Mouse (Mus musculus) right cerebral cortex, postnatal 4 days (tissue): ENCODE results near the gene Fam198a.
"Not testable (repeated sequence)": the region's sequence is repeated elsewhere in the genome, so short reads cannot be mapped to it uniquely, and the experiment has no call there.

Experiments used
- DNase-seq: peaks from one replicate; pipeline ENCODE4 v3.0.0-alpha.2; 2022

Fam198a gene

GRCm38 (mm10) chr9:121982665-121983064 lies 31.9 kb downstream of the Fam198a start:
- no peak for DNase-seq

DNA sequence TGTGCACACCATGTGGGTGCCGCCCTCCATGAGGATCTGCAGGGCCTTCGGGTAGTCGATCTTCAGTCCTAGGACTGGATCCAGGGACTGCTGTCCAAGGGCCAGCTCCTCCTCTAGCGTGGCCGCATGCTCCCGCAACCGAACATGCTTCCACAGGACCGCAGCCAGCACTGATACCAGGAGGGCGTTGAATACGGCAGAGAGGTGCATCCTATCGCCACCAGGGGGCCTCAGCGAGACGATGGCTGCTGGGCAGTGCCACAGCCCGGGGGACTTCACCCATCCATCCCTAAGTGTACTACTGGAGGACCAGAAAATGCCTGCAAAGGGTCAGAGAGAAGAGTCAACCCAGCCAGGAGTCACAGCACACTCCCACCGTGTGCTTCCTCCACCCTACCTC lies 32.7 kb downstream of the Fam198a start:
- peak; percentile 89 for DNase-seq

- peak; percentile 77 for DNase-seq
These were observed 34.0 kb downstream of the Fam198a start for GRCm38 (mm10) chr9:121984465-121985461.

GRCm38 (mm10) chr9:121988910-121989309 lies 38.1 kb downstream of the Fam198a start:
- no peak for DNase-seq

DNA sequence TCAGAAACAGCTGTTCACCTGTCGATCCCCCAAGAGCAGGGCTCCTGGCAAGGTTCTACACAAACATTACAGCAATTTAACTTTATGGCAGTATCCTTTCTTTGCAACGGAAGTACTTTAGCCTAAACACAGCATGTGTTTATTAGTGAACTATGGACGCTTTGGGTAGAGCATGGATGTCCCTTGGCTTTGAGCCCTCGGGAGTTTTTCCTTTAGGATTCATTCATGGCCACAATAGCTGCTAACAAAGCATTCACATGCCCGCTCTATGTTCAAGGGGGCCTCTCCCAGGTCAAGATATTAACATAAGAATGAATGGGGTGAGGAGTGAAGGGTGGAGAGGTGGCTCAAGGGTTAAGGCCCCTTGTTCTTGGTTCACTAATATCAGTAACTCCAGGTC lies 38.7 kb downstream of the Fam198a start:
- DNase-seq, result no peak

GRCm38 (mm10) chr9:121991041-121991440 lies 40.3 kb downstream of the Fam198a start:
- no peak for DNase-seq

DNA sequence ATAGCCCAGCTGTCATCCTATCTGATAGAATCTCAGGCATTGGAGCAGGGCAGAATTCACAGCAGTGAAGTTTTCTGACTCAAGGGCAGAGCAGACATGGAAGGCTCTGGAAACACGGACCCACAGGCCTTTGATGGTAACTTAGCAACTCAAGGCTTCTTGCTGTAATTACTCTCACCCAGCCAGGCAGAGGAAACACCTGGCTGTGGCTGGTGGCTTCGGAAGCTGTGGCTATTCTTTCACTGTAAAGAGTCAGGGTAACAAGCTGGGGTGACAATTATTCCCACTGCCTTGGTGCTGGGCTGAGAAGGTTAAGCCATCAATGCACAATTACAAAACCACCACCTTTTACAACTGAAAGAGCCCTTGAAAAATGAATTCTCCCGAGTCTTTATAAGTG lies 42.3 kb downstream of the Fam198a start:
- DNase-seq, result no peak

DNA sequence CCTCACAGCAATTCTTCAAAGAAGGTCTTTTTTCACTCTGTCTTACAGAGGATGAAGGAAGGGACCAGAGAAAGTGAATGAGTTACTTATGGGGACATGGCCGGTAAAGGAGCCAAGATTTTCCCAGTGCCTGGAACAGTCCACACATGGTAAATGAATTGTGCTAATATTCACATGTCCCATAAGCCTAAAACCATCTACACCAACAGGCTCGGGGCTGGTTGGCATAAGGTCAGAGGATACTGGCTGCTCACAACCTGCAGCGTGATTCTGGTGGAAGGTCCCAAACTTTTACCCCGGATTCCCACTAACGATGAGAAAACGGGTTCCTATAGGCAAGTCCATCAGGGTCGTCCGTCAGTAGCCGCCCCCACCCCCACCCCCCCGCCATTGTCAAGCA lies 44.3 kb downstream of the Fam198a start:
- no peak for DNase-seq

GRCm38 (mm10) chr9:121995508-121996131 lies 44.8 kb downstream of the Fam198a start:
- peak; percentile 87 for DNase-seq

DNA sequence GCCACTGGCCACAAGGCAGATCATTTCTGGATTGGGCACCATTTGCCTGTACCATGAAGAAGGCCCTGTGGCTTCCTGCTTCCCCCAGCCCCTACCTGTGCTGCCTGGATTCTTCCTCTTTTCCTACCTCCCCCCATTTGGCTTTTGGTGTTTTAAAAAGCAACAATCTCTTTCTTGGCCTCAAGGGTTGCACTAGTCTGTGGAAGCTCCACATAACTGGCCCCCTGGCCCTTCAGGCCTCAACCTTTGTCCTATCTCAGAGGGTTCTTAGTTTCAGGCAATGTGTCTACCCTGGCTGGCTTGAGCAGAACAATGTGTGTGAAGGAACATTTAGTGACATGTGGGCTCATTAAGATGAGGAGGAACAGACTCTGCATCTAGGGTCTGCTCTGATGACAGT lies 46.2 kb downstream of the Fam198a start, which contains the start of gene Pomgnt2:
Pomgnt2 (minus strand) TSS at position 101 of the 400 bp plus-strand sequence.
- DNase-seq, result no peak

GRCm38 (mm10) chr9:121997978-121998377 lies 47.2 kb downstream of the Fam198a start:
- DNase-seq, result no peak

GRCm38 (mm10) chr9:122006175-122006574 lies 55.4 kb downstream of the Fam198a start:
- DNase-seq, result no peak

DNA sequence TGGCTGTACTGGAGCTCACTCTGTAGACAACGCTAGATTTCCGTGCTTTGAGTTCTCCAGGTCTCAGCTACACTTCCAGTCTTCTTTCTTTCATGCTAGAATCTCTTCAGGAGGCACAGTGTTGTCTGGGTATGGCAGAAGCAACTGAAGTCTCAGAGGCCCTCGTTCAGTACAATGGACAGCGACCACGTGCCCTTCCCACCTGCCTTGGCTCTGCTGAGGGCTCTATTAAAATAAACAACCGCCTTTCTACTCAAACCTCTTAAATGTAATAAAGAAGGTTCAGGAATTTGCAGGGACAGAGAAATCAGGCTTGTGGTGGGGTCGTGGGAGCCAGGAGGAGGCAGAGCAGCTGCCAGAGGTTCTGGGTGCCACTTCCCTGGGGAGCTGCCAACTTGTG lies 55.8 kb downstream of the Fam198a start:
- no peak for DNase-seq

DNA sequence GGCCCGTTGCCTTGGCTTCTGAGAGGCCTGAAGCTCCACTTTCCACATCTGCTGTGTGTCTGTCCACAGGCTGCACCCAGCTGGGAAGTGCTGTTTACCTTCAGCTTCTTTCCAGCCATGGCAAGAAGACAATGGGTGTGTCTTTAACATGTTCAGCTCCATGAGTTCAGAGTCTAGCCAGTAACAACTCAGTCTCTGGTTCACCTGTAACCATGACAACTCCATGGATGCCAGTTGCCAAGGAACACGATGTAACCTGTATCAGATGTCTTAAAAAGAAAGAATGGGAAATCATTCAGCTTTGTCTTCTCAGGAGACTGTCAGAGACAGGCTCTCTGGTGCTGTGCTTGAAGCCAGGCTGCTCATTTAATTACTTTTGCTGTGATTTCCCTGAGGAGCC lies 58.1 kb downstream of the Fam198a start:
- no peak for DNase-seq

- DNase-seq, result no peak
These were observed 60.0 kb downstream of the Fam198a start for GRCm38 (mm10) chr9:122010751-122011150.

GRCm38 (mm10) chr9:122012816-122013215 lies 62.0 kb downstream of the Fam198a start:
- DNase-seq, result no peak

DNA sequence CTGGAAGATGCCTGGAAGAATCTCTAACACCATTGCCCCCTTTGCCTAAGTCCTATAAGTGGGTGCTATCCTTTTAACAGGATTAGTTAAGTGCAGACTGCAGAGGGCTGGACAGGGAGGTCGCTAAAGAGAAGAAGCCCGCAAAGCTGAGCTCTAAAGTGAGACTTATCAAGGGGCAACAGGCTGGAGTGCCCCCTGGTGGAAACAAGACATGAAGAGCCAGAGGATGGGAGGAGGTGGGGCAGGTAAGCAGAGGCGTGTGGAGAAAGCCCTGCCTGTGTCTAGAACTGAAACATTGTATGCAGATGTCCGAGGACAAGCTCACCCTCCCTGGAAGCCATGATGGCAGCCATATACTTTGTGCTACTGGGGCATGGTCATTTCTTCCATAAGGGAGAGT lies 62.8 kb downstream of the Fam198a start:
- no peak for DNase-seq

- DNase-seq, result peak; percentile 90
These were observed 63.5 kb downstream of the Fam198a start for GRCm38 (mm10) chr9:122014241-122014667.

DNA sequence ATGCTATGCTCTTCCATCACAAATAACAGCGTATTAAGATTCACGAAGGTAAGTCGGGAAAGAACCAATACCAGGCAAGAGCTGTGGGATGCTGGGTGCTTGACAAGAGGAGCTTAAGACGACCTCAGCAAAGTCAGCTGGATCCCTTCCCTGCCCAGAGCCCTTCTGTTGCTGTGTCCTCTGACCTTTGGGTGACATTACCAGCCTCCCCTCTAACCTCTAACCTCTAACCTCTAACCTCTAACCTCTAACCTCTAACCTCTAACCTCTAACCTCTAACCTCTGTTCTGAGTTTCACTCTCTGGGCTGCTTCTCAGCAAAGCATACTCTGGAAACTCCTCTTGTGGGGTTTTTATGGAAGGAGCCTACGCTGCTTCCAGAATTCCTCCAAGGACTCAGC lies 67.3 kb downstream of the Fam198a start:
- no peak for DNase-seq

- DNase-seq, result peak; percentile 59
These were observed 68.1 kb downstream of the Fam198a start for GRCm38 (mm10) chr9:122018782-122019395.

- no peak for DNase-seq
These were observed 69.5 kb downstream of the Fam198a start for GRCm38 (mm10) chr9:122020321-122020720.

DNA sequence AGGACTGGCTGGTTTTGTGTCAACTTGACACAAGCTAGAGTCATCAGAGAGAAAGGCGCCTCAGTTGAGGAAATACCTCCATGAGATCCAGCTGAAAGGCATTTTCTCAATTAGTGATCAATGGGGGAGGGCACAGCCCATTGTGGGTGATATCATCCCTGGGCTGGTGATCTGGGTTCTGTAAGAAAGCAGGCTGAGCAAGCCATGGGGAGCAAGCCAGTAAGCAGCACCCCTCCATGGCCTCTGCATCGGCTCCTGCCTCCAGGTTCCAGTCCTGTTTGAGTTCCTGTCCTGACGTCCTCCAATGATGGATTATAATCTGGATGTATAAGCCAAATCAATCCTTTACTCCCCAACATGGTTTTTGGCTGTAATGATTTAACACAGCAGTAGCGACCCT lies 70.4 kb downstream of the Fam198a start:
- DNase-seq, result not testable (repeated sequence)

- DNase-seq, result no peak
These were observed 70.8 kb downstream of the Fam198a start for GRCm38 (mm10) chr9:122021581-122021980.

DNA sequence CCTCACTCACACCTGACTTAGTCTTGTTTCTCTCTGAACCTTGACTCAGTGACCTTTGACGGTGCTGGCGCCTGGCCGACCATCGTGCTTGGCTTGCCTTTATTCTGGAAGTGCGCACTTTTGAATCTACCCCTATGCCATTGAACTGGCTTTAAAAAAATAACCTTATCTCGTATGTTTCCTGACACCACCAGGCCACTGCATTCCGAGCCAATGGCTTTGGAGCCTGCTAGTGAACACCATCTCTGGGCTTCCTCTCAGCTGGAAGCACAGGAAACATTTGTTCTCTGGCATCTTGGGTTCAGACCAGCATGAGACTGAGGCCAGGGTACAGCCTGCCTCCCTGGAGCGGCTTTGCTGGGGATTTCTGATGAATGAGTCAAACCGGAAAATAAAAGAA lies 72.0 kb downstream of the Fam198a start:
- no peak for DNase-seq
